Mouse (Mus musculus): ENCODE measurements around the gene Ccdc63.

GRCm38 (mm10) chr5:122146056-122146580, 5.5 kb upstream of the Ccdc63 start:
- TF ChIP-seq CTCF (IDR thresholded peaks at IDR 0.05; ENCODE audit: low read depth) (no peak), EP300 (IDR thresholded peaks at IDR 0.05; ENCODE audit: low read depth) (peak; percentile 68)

Data from heart, postnatal 0 days (tissue).